Mouse (Mus musculus): ENCODE measurements around the gene Exoc4. TPM values are rescaled to one million over a fixed set of nuclear protein-coding genes. Genes with fewer than 3 reads are reported as not detected.

Gene Exoc4
- total and polyA plus RNA-seq, 3 experiments, result 31.2 to 46.4 (median 41.9) TPM

GRCm38 (mm10) chr6:33829261-33829660 lies 580.4 kb downstream of the Exoc4 start:
- dilution Hi-C loops (cut with MboI; ENCODE audit: extremely low pct_ligation_motif_present, extremely low pct_unique_long_range_greater_than_20kb, low sequenced_read_pairs) (no loop called here), in situ Hi-C loops (cut with MboI; ENCODE audit: low pct_ligation_motif_present, low pct_unique_long_range_greater_than_20kb, low sequenced_read_pairs) (no loop called here)
- no peak for TF ChIP-seq USF2 (conservative IDR thresholded peaks at IDR 0.05; ENCODE audit: low read depth, low read length)
- no peak for TF ChIP-seq NELFE (IDR thresholded peaks at IDR 0.05; ENCODE audit: low read depth, low read length)
- no peak for TF ChIP-seq POLR2A (IDR thresholded peaks at IDR 0.05; ENCODE audit: low read depth, low read length)
- DNase-seq (ENCODE audit: extremely low read depth), result no peak
- H3K79me2 ChIP-seq (replicated peaks; ENCODE audit: control insufficient read depth, extremely low read depth, insufficient read depth, poor library complexity, severe bottlenecking), result no peaks in the 10 kb centered on the region
- no peak overlapping the region for H3K9ac ChIP-seq (ENCODE audit: insufficient read depth, low read depth)
- H3K4me3 ChIP-seq (replicated peaks in 1 of 3; ENCODE audit: low read depth in 2 of 3, low read length in 2 of 3, poor library complexity in 1 of 3), result no peak overlapping the region
- H3K4me1 ChIP-seq (ENCODE audit: control insufficient read depth in 1 of 2, insufficient read depth in 2 of 2), result peaks cover 0 to 5% of the 10 kb centered on the region in 2 experiments; a peak in 1 of 4 replicates
- H3K27me3 ChIP-seq (replicated peaks), result no peaks in the 10 kb centered on the region
- H3K4me2 ChIP-seq (ENCODE audit: insufficient read depth, low read depth, poor library complexity, severe bottlenecking), result no peak overlapping the region
- no peak overlapping the region for H3K27ac ChIP-seq (ENCODE audit: insufficient read depth, low read depth)
- H3K36me3 ChIP-seq (replicated peaks in 1 of 2; ENCODE audit: control insufficient read depth in 1 of 2, insufficient read depth in 1 of 2, low read length in 1 of 2), result peaks cover 0 to 4% of the 10 kb centered on the region in 2 experiments
- no peaks in the 10 kb centered on the region for H3K9me3 ChIP-seq (replicated peaks; ENCODE audit: low read length)

GRCm38 (mm10) chr6:33831276-33831675 lies 582.4 kb downstream of the Exoc4 start:
- Histone ChIP-seq H3K4me2 (ENCODE audit: insufficient read depth, low read depth, poor library complexity, severe bottlenecking) (no peak overlapping the region), H3K4me1 (ENCODE audit: control insufficient read depth in 1 of 2, insufficient read depth in 2 of 2) (peaks cover 0 to 4% of the 10 kb centered on the region in 2 experiments; a peak in 1 of 4 replicates), H3K9me3 (replicated peaks; ENCODE audit: low read length) (no peaks in the 10 kb centered on the region), H3K4me3 (replicated peaks in 1 of 3; ENCODE audit: low read depth in 2 of 3, low read length in 2 of 3, poor library complexity in 1 of 3) (no peak overlapping the region), H3K36me3 (replicated peaks in 1 of 2; ENCODE audit: control insufficient read depth in 1 of 2, insufficient read depth in 1 of 2, low read length in 1 of 2) (no peaks in the 10 kb centered on the region), H3K27me3 (replicated peaks) (no peaks in the 10 kb centered on the region), H3K27ac (ENCODE audit: insufficient read depth, low read depth) (no peak overlapping the region), H3K79me2 (replicated peaks; ENCODE audit: control insufficient read depth, extremely low read depth, insufficient read depth, poor library complexity, severe bottlenecking) (no peaks in the 10 kb centered on the region), H3K9ac (ENCODE audit: insufficient read depth, low read depth) (no peak overlapping the region)
- no peak for TF ChIP-seq CHD2 (IDR thresholded peaks at IDR 0.05; ENCODE audit: low read length)
- dilution Hi-C loops (cut with MboI; ENCODE audit: extremely low pct_ligation_motif_present, extremely low pct_unique_long_range_greater_than_20kb, low sequenced_read_pairs) (no loop called here), in situ Hi-C loops (cut with MboI; ENCODE audit: low pct_ligation_motif_present, low pct_unique_long_range_greater_than_20kb, low sequenced_read_pairs) (no loop called here)
- DNase-seq (ENCODE audit: extremely low read depth), result peak; percentile 13

GRCm38 (mm10) chr6:33832978-33833377 lies 584.1 kb downstream of the Exoc4 start:
- in situ Hi-C loops (cut with MboI; ENCODE audit: low pct_ligation_motif_present, low pct_unique_long_range_greater_than_20kb, low sequenced_read_pairs) (no loop called here), dilution Hi-C loops (cut with MboI; ENCODE audit: extremely low pct_ligation_motif_present, extremely low pct_unique_long_range_greater_than_20kb, low sequenced_read_pairs) (no loop called here)
- H3K4me2 ChIP-seq (ENCODE audit: insufficient read depth, low read depth, poor library complexity, severe bottlenecking), result no peak overlapping the region
- H3K27me3 ChIP-seq (replicated peaks), result no peaks in the 10 kb centered on the region
- H3K9ac ChIP-seq (ENCODE audit: insufficient read depth, low read depth), result no peak overlapping the region
- no peaks in the 10 kb centered on the region for H3K36me3 ChIP-seq (replicated peaks in 1 of 2; ENCODE audit: control insufficient read depth in 1 of 2, insufficient read depth in 1 of 2, low read length in 1 of 2)
- H3K79me2 ChIP-seq (replicated peaks; ENCODE audit: control insufficient read depth, extremely low read depth, insufficient read depth, poor library complexity, severe bottlenecking), result no peaks in the 10 kb centered on the region
- no peak overlapping the region for H3K4me3 ChIP-seq (replicated peaks in 1 of 3; ENCODE audit: low read depth in 2 of 3, low read length in 2 of 3, poor library complexity in 1 of 3)
- H3K4me1 ChIP-seq (ENCODE audit: control insufficient read depth in 1 of 2, insufficient read depth in 2 of 2), result peaks cover 0 to 4% of the 10 kb centered on the region in 2 experiments; a peak in 1 of 4 replicates
- no peak for DNase-seq (ENCODE audit: extremely low read depth)
- no peak for TF ChIP-seq SIN3A (IDR thresholded peaks at IDR 0.05; ENCODE audit: low read length)
- TF ChIP-seq MAFK (IDR thresholded peaks at IDR 0.05; ENCODE audit: insufficient replicate concordance, low read length), result no peak
- TF ChIP-seq IRF4 (IDR thresholded peaks at IDR 0.05; ENCODE audit: low read depth, low read length), result no peak
- TF ChIP-seq BHLHE40 (IDR thresholded peaks at IDR 0.05; ENCODE audit: low read depth, low read length), result no peak
- no peak for TF ChIP-seq ETS1 (conservative IDR thresholded peaks at IDR 0.05; ENCODE audit: low read depth, low read length)
- TF ChIP-seq HCFC1 (IDR thresholded peaks at IDR 0.05; ENCODE audit: low read depth, low read length), result no peak
- TF ChIP-seq JUND (conservative IDR thresholded peaks at IDR 0.05; ENCODE audit: low read depth, low read length), result no peak
- TF ChIP-seq CHD2 (IDR thresholded peaks at IDR 0.05; ENCODE audit: low read length), result no peak
- no peak for TF ChIP-seq MAZ (IDR thresholded peaks at IDR 0.05; ENCODE audit: low read depth, low read length)
- no peak for TF ChIP-seq MXI1 (IDR thresholded peaks at IDR 0.05; ENCODE audit: low read depth, low read length)
- TF ChIP-seq ELF1 (IDR thresholded peaks at IDR 0.05; ENCODE audit: low read depth, low read length), result no peak
- no peak for TF ChIP-seq MEF2A (IDR thresholded peaks at IDR 0.05; ENCODE audit: borderline replicate concordance, low read depth, low read length)
- TF ChIP-seq RAD21 (IDR thresholded peaks at IDR 0.05; ENCODE audit: low read depth, low read length), result no peak
- TF ChIP-seq TBP (conservative IDR thresholded peaks at IDR 0.05; ENCODE audit: low read depth, low read length), result no peak
- no peak for TF ChIP-seq MAX (IDR thresholded peaks at IDR 0.05; ENCODE audit: low read length)
- TF ChIP-seq E2F4 (IDR thresholded peaks at IDR 0.05; ENCODE audit: insufficient replicate concordance, low read depth, low read length), result no peak
- H3K27ac ChIP-seq (ENCODE audit: insufficient read depth, low read depth), result no peak overlapping the region
- H3K9me3 ChIP-seq (replicated peaks; ENCODE audit: low read length), result no peaks in the 10 kb centered on the region
